Mouse (Mus musculus): ENCODE results near the gene Usp46. TPM values are rescaled to one million over a fixed set of nuclear protein-coding genes. Genes with fewer than 3 reads are reported as not detected.

Usp46 gene
- total RNA-seq, 1 experiment from 2014 or later: 5.8 TPM

- ATAC-seq (replicated peaks; ENCODE audit: insufficient number of reproducible peaks, low FRiP score, low TSS enrichment, poor library complexity, severe bottlenecking): no peak
Measured at GRCm38 (mm10) chr5:74040541-74040940, 27.7 kb downstream of the Usp46 start.

- ATAC-seq (replicated peaks; ENCODE audit: insufficient number of reproducible peaks, low FRiP score, low TSS enrichment, poor library complexity, severe bottlenecking): no peak
Measured at GRCm38 (mm10) chr5:74035454-74035853, 32.8 kb downstream of the Usp46 start.

GRCm38 (mm10) chr5:74034177-74034576 is 34.1 kb downstream of the Usp46 start:
- no peak for ATAC-seq (replicated peaks; ENCODE audit: insufficient number of reproducible peaks, low FRiP score, low TSS enrichment, poor library complexity, severe bottlenecking)

GRCm38 (mm10) chr5:74029787-74030186 is 38.4 kb downstream of the Usp46 start:
- no peak for ATAC-seq (replicated peaks; ENCODE audit: insufficient number of reproducible peaks, low FRiP score, low TSS enrichment, poor library complexity, severe bottlenecking)

GRCm38 (mm10) chr5:74028691-74029479 is 39.3 kb downstream of the Usp46 start:
- no peak for ATAC-seq (replicated peaks; ENCODE audit: insufficient number of reproducible peaks, low FRiP score, low TSS enrichment, poor library complexity, severe bottlenecking)

- no peak for ATAC-seq (replicated peaks; ENCODE audit: insufficient number of reproducible peaks, low FRiP score, low TSS enrichment, poor library complexity, severe bottlenecking)
Measured at GRCm38 (mm10) chr5:74028221-74028620, 40.0 kb downstream of the Usp46 start.

GRCm38 (mm10) chr5:74020506-74020905 is 47.7 kb downstream of the Usp46 start:
- ATAC-seq (replicated peaks; ENCODE audit: insufficient number of reproducible peaks, low FRiP score, low TSS enrichment, poor library complexity, severe bottlenecking): no peak

GRCm38 (mm10) chr5:74018870-74019565 is 49.2 kb downstream of the Usp46 start:
- ATAC-seq (replicated peaks; ENCODE audit: insufficient number of reproducible peaks, low FRiP score, low TSS enrichment, poor library complexity, severe bottlenecking): no peak

GRCm38 (mm10) chr5:74017488-74017887 is 50.7 kb downstream of the Usp46 start:
- ATAC-seq (replicated peaks; ENCODE audit: insufficient number of reproducible peaks, low FRiP score, low TSS enrichment, poor library complexity, severe bottlenecking): no peak

- ATAC-seq (replicated peaks; ENCODE audit: insufficient number of reproducible peaks, low FRiP score, low TSS enrichment, poor library complexity, severe bottlenecking): no peak
Measured at GRCm38 (mm10) chr5:74011629-74012028, 56.6 kb downstream of the Usp46 start.

- ATAC-seq (replicated peaks; ENCODE audit: insufficient number of reproducible peaks, low FRiP score, low TSS enrichment, poor library complexity, severe bottlenecking): no peak
Measured at GRCm38 (mm10) chr5:74007492-74008070, 60.6 kb downstream of the Usp46 start.

- no peak for ATAC-seq (replicated peaks; ENCODE audit: insufficient number of reproducible peaks, low FRiP score, low TSS enrichment, poor library complexity, severe bottlenecking)
Measured at GRCm38 (mm10) chr5:74005936-74006335, 62.3 kb downstream of the Usp46 start.

- no peak for ATAC-seq (replicated peaks; ENCODE audit: insufficient number of reproducible peaks, low FRiP score, low TSS enrichment, poor library complexity, severe bottlenecking)
Measured at GRCm38 (mm10) chr5:74001743-74002142, 66.5 kb downstream of the Usp46 start.

GRCm38 (mm10) chr5:73998966-73999365 is 69.3 kb downstream of the Usp46 start:
- no peak for ATAC-seq (replicated peaks; ENCODE audit: insufficient number of reproducible peaks, low FRiP score, low TSS enrichment, poor library complexity, severe bottlenecking)

- ATAC-seq (replicated peaks; ENCODE audit: insufficient number of reproducible peaks, low FRiP score, low TSS enrichment, poor library complexity, severe bottlenecking): no peak
Measured at GRCm38 (mm10) chr5:73994850-73995249, 73.4 kb downstream of the Usp46 start.

GRCm38 (mm10) chr5:73993538-73993937 is 74.7 kb downstream of the Usp46 start:
- ATAC-seq (replicated peaks; ENCODE audit: insufficient number of reproducible peaks, low FRiP score, low TSS enrichment, poor library complexity, severe bottlenecking): no peak

GRCm38 (mm10) chr5:73992321-73992720 is 75.9 kb downstream of the Usp46 start:
- no peak for ATAC-seq (replicated peaks; ENCODE audit: insufficient number of reproducible peaks, low FRiP score, low TSS enrichment, poor library complexity, severe bottlenecking)

- no peak for ATAC-seq (replicated peaks; ENCODE audit: insufficient number of reproducible peaks, low FRiP score, low TSS enrichment, poor library complexity, severe bottlenecking)
Measured at GRCm38 (mm10) chr5:73989532-73989931, 78.7 kb downstream of the Usp46 start.

- ATAC-seq (replicated peaks; ENCODE audit: insufficient number of reproducible peaks, low FRiP score, low TSS enrichment, poor library complexity, severe bottlenecking): no peak
Measured at GRCm38 (mm10) chr5:73987777-73988560, 80.3 kb downstream of the Usp46 start.

All from monocyte, adult 5-6 weeks (primary cell).